Mouse (Mus musculus): ENCODE results near the gene Syt10. TPM values are rescaled to one million over a fixed set of nuclear protein-coding genes. Genes with fewer than 3 reads are reported as not detected.
"Not testable (repeated sequence)": the region's sequence is repeated elsewhere in the genome, so short reads cannot be mapped to it uniquely, and the experiment has no call there.

Gene Syt10
- polyA plus RNA-seq (2012; rRNA removed) = not detected in 2 replicates

GRCm38 (mm10) chr15:89841364-89842017 is at the start of gene Syt10:
Gene Syt10 (minus strand): TSS chr15:89841860.
- WGBS = under 1% methylated on average over 53 of the region's 53 CpGs
- DNase-seq (ENCODE audit: low read depth, low spot score) = no peak

- DNase-seq (ENCODE audit: low read depth, low spot score) = no peak
- 92% methylated on average over 2 of the region's 2 CpGs for WGBS
These were observed 42.1 kb upstream of the Syt10 start for GRCm38 (mm10) chr15:89883799-89884198.

GRCm38 (mm10) chr15:89878981-89879380 is 37.3 kb upstream of the Syt10 start:
- DNase-seq (ENCODE audit: low read depth, low spot score) = no peak
- WGBS = 90% methylated on average over 2 of the region's 2 CpGs

- WGBS = 36% methylated on average over 10 of the region's 10 CpGs
- DNase-seq (ENCODE audit: low read depth, low spot score) = no peak
These were observed 25.6 kb downstream of the Syt10 start for GRCm38 (mm10) chr15:89816098-89816497.

- DNase-seq (ENCODE audit: low read depth, low spot score) = no peak
- 91% methylated on average over 3 of the region's 3 CpGs for WGBS
These were observed 37.2 kb downstream of the Syt10 start for GRCm38 (mm10) chr15:89804478-89804877.

- 75% methylated on average over 9 of the region's 9 CpGs for WGBS
- no peak for DNase-seq (ENCODE audit: low read depth, low spot score)
These were observed 61.7 kb downstream of the Syt10 start for GRCm38 (mm10) chr15:89779928-89780327.

GRCm38 (mm10) chr15:89766016-89766415 is 75.6 kb downstream of the Syt10 start:
- DNase-seq (ENCODE audit: low read depth, low spot score) = not testable (repeated sequence)
- 87% methylated on average over 13 of the region's 13 CpGs for WGBS

GRCm38 (mm10) chr15:89733611-89734010 is 108.0 kb downstream of the Syt10 start:
- DNase-seq (ENCODE audit: low read depth, low spot score) = no peak
- 76% methylated on average over 3 of the region's 3 CpGs for WGBS

Other genes starting within 250 kb of the Syt10 start
- gene Rabl2, start 249.9 kb downstream of the Syt10 start, polyA plus RNA-seq (2012; rRNA removed) = 6.2 and 7.2 TPM in 2 replicates